Mouse (Mus musculus): ENCODE measurements around the gene Trip12. TPM values are rescaled to one million over a fixed set of nuclear protein-coding genes. Genes with fewer than 3 reads are reported as not detected.

The Trip12 gene
- total RNA-seq, 2 experiments from 2014 or later, result 195 to 201 TPM

DNA sequence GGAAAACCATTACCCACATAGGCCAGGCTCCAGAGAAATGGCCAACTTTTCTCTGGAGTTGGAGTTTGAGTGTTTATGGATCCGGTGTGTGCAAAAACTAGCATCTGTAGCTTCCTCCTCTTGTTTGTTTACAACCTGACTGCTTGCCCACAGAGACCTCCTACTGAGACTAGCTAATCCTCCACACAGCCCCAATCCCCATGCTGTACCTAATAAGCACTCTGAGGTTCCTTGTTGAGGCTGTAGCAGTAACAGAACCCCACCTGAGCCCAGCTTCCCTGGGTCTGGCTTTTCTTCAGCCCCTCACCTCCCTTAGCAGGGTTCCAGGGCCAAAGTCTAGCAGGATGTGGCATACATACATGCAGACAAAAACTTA, 20.9 kb upstream of the Trip12 start:
- intact Hi-C loops (cut with DNase I), result no loop called here
- DNase-seq, result no peak

DNA sequence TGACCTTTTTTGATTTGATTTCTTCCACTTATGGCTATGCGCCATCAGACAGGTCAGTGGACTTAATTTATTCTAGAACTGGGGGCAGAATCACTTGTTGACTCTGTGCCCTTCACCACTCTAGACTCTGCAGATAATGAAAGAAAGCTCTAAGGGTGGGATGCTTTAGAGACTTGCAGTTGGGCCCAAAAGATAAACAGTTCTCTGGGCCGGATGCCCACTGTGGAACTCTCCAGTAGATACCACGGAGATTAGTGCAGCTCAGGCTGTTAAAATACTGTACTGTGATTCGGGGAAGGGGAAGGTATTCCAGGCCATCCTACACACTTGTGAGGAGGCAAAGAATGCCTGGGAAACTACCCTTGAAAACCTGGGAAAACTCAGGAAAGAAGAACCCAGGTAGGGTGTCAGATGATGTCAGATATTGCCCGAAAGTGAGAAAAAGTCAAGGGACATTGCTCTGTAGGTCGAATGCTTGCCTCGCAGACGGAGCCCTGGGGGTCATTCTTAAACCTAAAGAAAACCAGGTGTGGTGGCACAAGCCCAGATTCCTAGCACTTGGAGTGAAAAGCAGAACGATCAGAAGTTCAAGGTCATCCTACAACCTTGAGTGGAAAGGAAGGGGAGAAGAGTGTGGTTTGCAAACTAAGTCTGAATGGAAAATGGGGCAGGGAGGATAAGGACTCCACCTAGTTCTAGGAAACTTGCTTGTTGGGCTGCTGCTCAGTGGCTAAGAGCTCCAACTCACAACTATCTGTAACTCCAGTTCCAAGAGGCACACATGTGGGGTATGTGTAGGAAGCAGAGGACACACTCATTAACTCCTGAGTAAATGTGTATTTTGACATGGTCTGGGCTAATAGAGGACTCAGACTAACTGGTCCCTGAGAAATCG, 20.3 kb upstream of the Trip12 start:
- intact Hi-C loops (cut with DNase I), result no loop called here

DNA sequence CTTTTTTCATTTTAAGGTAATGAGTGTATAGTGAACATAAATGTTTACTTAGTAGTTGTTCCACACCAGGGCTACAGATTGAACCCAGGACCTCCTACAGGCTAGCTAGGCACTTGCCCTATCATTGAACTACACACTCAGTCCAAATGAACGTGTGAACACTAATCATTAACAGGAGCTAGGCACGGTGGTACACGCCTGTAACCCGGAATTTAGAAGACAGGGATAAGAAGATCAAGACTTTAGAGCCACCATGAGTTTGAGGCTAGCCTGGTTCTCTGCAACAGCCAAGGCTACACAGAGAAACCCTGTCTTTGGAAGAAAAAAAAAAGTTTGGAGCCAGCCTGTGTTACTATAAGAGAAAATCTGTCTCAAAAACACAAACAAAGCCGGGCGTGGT, 19.3 kb upstream of the Trip12 start:
- DNase-seq, result no peak
- intact Hi-C loops (cut with DNase I), result no loop called here

More for the DNA sequence above, 20.3 kb upstream of the Trip12 start:
- DNase-seq, result no peak

DNA sequence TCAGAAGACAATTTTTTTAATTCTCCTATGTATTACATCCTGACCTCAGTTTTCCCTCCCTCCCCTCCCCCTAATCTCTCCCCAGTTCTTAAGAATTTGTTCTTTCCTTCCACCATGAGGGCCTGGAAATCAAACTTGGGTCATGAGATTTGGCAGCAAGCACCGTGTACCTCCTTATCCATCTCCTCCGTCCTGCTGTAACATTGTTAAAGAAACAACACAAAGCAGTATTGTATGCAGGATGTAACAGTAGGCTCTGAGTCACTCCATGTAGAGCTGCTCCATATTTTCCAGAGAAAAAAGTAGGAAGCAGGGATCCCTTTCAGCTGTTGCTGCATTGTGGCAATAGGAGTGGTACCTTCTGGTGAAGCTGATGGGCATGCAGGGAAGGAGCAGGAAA, 15.4 kb upstream of the Trip12 start:
- intact Hi-C loops (cut with DNase I), result no loop called here
- DNase-seq, result no peak

DNA sequence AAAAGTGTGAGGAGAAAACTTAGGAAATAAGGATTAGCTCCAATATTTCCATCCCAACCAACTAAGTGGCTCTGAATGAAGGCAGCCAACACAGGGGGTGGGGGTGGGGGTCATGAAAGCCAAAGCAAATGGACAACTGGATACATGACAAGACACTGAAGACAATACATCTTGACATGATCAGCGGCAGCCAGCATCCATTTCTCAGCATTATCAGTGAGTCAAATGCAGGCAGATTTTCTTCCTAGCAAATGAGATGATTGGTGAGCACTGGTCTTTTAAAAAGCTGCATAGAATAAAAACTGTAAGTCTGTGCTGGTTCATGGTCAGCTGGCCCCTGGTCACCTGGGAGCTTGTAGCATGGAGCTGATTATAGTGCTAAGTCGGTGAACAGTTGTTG, 14.7 kb upstream of the Trip12 start:
- intact Hi-C loops (cut with DNase I), result no loop called here

DNA sequence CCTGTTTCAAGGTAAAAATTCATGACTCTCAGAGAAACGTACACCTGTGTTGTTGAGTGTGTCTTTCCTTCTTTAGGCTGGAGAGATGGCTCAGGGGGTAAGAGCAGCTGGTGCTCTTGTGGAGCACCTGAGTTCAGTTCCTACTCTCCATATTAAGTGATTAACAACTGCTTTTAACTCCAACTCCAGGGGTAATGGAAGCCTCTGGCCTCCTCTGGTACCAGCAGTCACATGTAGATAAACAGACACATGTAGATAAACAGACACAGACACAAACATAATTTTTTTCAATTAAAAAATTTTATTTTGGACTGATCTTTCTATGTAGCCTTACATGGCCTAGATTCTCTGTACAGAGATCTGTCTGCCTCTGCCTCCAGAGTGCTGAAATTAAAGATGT, 13.4 kb upstream of the Trip12 start:
- intact Hi-C loops (cut with DNase I), result no loop called here
- DNase-seq, result no peak

More for the DNA sequence above, 14.7 kb upstream of the Trip12 start:
- no peak for DNase-seq

DNA sequence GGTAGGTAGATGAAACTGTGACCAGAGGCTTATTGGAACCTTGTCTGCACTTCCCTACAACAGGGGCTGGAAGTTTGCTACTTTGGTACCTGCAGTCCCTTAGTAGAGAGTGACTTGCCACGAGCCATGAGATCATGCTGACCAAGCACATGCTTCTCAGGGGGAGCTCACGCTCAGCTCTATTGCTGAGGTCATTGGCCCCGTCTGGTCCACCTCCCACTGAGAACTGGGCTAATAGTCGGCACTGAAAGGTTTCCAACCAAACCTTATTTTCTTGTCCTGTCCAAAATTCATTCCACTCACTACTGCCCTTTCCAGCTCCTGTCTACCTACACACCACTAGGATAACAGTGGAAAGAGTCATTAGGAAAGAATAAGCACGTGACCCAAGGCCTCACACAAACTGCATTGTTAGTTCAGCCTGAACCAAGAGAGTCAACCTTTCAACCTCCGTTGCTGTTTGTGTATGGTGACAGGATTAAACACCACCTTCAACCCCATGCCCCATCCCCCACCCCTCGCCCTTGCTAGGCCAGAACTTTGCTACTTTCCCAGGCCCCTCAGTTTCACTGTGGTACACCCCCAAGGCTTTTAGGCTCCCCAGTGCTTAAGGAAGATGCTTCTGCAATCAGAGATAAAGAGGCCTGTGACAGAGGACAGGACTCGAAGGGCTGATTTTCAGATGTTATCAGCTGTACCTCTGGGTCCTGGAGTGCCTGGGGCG, 11.4 kb upstream of the Trip12 start:
- DNase-seq, result no peak
- intact Hi-C loops (cut with DNase I), result no loop called here

DNA sequence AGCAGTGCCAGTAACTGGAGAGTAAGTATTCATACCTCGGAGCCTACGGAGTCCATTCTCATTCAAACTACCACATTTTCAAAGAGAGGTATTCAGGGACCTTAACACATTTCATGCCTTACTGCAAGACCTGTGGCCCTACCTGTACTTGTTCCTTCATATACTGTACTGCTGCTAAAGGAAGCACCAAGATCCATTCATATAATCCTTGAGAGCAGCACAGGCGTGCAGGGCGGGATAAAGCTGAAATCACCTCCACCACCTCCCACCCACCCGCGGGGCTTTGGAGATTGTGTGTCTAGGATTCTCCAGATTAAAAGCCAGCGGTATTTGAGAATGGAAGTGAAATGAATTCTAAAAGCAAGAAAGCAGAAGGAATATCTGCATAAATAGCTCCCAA, 10.2 kb upstream of the Trip12 start:
- intact Hi-C loops (cut with DNase I), result no loop called here
- no peak for DNase-seq

DNA sequence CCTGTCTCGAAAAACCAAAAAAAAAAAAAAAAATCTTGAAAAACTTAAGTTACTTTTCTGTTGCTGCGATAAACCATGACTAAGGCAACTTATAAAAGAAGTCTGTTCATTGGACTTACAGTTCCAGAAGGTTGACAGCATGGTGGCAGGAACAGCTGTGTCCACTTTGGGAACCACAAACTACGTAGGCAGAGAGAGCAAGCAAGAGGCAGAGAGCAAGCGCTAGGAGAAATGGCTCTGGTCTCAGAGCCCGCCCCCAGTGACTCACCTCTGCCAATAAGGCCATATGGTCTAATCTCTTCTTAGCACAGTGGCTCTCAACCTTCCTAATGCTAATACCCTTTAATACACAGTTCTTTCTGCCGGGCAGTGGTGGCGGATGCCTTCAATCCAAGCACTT, 9.5 kb upstream of the Trip12 start:
- intact Hi-C loops (cut with DNase I), result no loop called here
- no peak for DNase-seq

DNA sequence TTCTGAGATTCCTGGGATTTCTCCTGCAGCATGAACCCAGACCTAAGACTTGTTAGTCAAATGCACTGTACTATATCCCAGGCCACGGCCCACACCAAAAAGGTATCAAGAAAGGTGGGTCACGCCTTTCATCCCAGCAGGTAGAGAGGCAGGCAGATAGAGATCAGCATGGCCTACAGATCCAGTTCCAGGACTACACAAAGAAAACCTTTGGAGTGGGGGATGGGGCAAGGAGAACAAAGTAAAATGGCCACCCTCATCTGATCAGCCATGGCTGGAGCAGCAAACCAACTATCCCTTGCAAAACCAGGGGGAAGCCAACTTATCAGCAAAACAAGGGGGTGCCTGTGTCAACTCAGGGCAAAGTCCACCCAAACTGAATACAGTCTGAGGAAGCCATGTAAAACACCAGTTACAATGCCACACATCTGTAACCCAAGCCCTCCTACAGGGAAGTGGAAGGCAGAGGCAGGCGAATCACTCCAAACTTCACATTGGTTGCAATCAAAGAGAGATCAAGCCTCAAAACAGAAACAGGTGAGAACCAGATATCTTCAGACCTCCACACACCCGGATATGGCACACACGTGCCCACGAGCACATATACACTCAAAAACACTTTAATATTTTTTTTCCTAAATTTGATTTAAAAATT, 8.6 kb upstream of the Trip12 start:
- no peak for DNase-seq
- intact Hi-C loops (cut with DNase I), result no loop called here

DNA sequence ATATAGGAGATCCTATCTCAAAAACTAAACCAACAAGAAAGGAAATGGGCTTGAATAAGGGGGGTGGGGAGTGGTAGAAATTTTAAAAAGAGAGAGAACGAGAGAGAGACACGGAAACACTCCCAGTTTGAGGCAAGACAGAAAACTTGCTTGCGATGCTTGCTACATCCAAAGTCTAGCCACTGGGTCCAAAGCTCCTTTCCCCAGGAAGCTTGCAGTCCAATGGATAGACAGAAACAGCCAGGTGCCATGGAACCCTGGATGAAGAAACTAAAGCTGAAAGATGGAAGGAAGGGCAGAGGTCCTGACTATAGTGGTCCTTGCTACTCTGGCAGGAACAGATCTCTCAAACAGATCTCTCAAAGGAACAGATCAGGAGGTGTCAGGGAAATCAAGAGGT, 8.0 kb upstream of the Trip12 start:
- intact Hi-C loops (cut with DNase I), result no loop called here
- no peak for DNase-seq

DNA sequence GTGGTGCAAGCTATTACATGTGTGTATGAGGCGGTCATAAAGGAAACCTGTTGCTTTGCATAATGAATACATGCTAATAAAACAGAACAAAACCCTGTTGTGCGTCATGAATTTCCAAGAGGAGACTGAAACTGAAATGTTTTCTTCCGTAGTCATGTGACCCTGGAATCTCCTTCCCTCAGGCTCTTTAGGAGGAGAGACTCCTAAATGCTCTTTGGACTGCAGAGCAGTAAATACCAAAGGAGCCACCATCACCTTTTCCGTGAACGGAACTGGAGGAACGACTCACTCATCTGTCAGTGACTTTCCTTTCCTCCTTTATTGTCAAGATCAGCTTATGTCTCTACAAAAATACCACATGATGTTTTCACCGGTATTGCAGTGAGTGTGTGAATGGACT, 7.4 kb upstream of the Trip12 start:
- intact Hi-C loops (cut with DNase I), result no loop called here
- no peak for DNase-seq

DNA sequence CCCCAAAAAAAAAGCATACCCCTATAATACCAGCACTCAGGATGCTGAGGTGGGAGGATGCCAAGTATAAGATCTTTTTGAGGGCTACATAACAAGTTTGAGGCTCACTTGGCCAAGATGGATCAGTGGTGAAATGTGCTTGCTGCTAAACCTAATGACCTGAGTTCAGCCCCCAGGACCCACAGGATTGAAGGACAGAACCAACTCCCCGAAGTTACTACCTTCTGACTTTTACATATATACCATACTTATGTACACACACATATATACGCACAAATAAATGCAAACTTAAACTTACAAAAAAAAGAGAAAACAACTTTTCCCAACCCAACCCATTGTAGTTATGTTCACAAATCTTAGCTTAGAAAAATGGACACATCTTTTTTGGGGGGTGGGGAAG, 3.0 kb upstream of the Trip12 start:
- intact Hi-C loops (cut with DNase I), result no loop called here
- DNase-seq, result no peak

DNA sequence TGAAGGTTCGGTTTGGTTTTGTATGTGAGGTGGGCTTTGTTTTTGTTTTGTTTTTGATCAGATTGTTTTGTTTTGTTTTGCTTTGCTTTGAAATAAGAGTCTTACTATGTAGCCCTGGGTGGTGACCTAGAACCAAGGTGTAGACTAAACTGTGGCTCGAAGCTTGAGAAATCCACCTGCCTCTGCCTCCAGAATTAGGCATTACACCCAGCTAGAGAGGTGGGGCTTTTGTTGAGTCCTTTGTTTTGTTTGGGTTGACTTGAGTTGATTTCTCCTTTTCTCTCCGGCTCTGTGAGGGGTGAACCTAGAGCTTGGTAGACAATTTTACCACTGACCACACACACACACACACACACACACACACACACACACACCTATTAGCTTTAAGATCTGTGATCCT, 745 bp upstream of the Trip12 start:
- intact Hi-C loops (cut with DNase I), result no loop called here

DNA sequence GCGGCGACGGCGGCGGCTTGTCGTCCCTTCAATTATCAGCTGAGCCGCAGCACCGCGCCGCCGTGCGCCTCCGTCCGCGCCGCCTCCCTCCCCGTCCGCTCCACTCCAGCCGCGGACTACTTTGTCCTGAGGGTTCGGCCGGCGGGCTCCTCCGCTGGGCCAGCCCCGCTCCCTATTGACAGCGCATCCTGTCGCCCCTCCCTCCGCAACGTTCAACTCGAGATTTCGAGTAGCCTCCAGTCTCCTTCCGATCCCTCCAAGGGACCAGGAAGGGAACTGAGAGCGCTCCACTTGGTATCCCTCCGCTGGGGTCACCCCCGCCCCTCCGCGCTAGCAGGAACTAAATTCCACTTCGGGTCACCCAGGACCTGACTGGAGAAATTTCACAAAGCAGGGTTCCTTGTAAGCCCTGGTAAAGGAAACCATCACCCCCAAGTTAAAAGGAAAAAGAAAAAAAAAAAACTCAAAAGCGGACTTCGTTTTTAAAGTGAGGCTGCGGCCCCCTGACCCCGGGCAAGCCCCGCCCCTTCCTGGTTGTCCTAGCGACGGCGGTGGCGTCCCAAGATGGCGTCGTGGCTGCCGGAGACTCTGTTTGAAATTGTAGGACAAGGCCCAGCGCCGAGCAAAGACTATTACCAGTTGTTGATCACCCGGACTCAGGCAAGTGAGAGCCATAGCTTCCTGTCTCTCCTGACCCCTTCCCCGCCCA, 853 bp downstream of the Trip12 start, which contains the start of gene Fbxo36:
TSS of gene Fbxo36 (plus strand) at position 533 of the 709 bp plus-strand sequence.
- DNase-seq, result peak; percentile 93 to 95

More for the DNA sequence above, 745 bp upstream of the Trip12 start:
- no peak for DNase-seq

DNA sequence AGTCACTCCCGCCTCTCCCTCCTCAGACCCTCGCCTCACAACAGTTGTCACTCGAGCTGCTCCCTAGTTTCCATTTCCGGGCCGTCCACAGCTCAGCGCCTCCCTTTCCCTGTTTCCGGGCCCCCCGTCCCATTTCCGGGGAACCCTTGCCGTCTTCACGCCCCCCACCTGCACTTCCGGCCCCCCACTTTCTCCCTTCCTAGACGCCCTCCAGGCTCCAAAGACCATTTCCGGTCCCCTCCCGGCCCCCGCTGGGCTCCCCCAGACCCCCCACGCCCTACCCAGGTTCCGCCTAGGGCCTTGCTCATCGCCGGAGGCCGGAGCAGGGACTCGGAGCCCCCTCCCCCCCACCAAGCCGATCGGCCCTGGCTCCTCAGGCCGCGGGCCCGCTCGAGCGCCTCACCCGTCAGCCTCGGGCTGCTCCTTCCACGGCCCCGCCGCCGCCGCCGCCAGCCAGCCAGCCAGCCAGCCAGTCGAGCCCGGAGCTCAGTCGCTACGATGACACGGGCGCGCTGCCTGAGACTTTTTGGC, 1.6 kb downstream of the Trip12 start:
- DNase-seq, result peak; percentile 68 to 75
- intact Hi-C loops (cut with DNase I), result loop anchor here (5.0 to 10.0 kb wide), 4 partner anchors 36 to 101 kb away; no protein-coding TSS in a partner anchor

More for the DNA sequence above, 853 bp downstream of the Trip12 start, which contains the start of gene Fbxo36:
- intact Hi-C loops (cut with DNase I), result loop anchor here (5.0 to 10.0 kb wide), 4 partner anchors 37 to 102 kb away; no protein-coding TSS in a partner anchor

DNA sequence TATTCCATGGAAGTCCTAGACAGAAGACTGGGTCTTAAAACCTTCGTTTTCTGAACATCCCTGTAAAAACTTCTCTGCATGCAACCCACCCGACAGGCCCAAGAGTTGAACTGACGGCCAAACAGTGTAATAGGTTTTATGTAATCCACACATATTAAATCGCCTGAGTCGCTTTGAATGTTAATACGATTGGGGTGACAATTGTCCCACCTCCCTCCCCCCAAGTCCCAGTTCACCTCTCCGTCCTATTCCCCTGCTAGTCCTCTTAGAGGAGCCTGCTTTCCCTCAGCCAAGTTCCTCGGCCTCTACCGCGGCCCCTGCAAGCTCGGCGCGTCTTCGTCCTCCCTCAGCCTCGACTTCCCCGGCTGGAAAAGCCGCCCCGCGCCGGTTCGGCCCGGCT, 2.2 kb downstream of the Trip12 start:
- intact Hi-C loops (cut with DNase I), result loop anchor here (5.0 to 10.0 kb wide), 4 partner anchors 36 to 101 kb away; no protein-coding TSS in a partner anchor
- DNase-seq, result no peak

DNA sequence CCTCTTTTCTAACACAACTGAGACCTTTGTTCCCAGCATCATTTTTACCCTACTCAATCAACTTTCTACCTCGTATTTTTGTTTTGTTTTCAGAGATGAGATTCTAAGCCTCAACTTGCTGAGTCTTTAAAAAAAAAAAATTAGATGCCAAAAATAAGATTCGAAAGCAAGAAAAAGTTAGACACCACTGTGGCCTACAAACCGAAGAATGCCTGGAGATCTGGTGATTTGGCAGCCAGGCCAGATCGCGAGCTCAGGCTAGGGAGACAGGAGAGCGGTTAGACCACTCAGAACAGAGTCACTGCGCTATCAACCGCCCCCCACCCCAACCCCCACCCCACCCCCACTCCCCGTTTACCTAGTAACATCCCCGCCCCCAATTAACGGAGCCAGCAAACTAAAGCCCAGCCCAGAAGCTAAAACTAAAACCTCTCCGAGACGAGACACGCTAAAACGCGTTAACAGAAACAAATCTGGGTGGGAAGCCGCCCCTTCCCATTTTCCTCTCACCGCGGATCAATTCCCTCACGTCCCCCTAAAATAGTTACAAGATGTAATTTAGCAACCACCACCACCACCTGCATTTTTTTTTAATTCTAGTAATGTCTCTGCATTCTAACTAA, 2.7 kb downstream of the Trip12 start:
- DNase-seq, result no peak
- intact Hi-C loops (cut with DNase I), result loop anchor here (5.0 to 10.0 kb wide), 4 partner anchors 35 to 100 kb away; no protein-coding TSS in a partner anchor

DNA sequence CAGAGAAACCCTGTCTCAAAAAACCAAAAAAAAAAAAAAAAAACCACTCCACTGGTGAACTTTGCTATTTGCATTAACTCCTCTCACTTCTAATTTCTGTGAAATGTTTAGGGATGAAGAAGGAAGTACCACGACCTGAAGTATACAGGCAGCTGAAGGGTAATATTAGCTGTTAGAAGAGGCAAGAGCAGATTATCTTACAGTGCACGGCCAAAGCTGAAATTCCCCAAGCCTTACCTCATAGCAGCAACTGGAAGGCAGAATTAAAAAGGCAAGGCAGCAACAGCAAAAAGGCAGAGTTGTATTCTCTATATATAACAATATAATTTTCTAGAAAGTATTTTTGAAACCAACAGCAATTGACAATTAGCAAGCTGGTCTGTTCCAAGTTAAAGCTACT, 15.2 kb downstream of the Trip12 start:
- peak in 1 of 2 experiments; percentile 3 for DNase-seq

More for the DNA sequence above, 15.2 kb downstream of the Trip12 start:
- intact Hi-C loops (cut with DNase I), result no loop called here
